Mouse (Mus musculus) urinary bladder, postnatal 10 days (tissue): Measurements from ENCODE around the gene Inafm2.

Source experiments
- DNase-seq: peaks from one replicate; pipeline ENCODE4 v3.0.0; 2022; ENCODE audit warnings: low spot score

The Inafm2 gene

GRCm38 (mm10) chr2:118726873-118727272 lies 18.7 kb upstream of the Inafm2 start:
- DNase-seq = no peak

- DNase-seq = no peak
Observed at GRCm38 (mm10) chr2:118727911-118728310, 17.6 kb upstream of the Inafm2 start.

- DNase-seq = no peak
Observed at GRCm38 (mm10) chr2:118728337-118728736, 17.2 kb upstream of the Inafm2 start, which contains the start of gene Plcb2. TSS of gene Plcb2 (minus strand) at chr2:118728438.

- no peak for DNase-seq
Observed at GRCm38 (mm10) chr2:118729194-118729593, 16.4 kb upstream of the Inafm2 start.

GRCm38 (mm10) chr2:118729816-118730621 lies 15.5 kb upstream of the Inafm2 start:
- DNase-seq = no peak

- no peak for DNase-seq
Observed at GRCm38 (mm10) chr2:118730622-118730915, 15.0 kb upstream of the Inafm2 start.

- DNase-seq = no peak
Observed at GRCm38 (mm10) chr2:118731981-118732380, 13.6 kb upstream of the Inafm2 start.

- no peak for DNase-seq
Observed at GRCm38 (mm10) chr2:118733341-118733740, 12.2 kb upstream of the Inafm2 start.

- DNase-seq = no peak
Observed at GRCm38 (mm10) chr2:118740341-118740740, 5.2 kb upstream of the Inafm2 start.

- DNase-seq = no peak
Observed at GRCm38 (mm10) chr2:118741183-118741582, 4.4 kb upstream of the Inafm2 start.

- DNase-seq = no peak
Observed at GRCm38 (mm10) chr2:118743261-118743943, 2.2 kb upstream of the Inafm2 start.

- no peak for DNase-seq
Observed at GRCm38 (mm10) chr2:118744621-118745020, 937 bp upstream of the Inafm2 start.

GRCm38 (mm10) chr2:118745915-118746901 lies 650 bp downstream of the Inafm2 start:
- DNase-seq = no peak

GRCm38 (mm10) chr2:118747301-118747960 lies 1.9 kb downstream of the Inafm2 start:
- no peak for DNase-seq

- no peak for DNase-seq
Observed at GRCm38 (mm10) chr2:118749341-118749884, 3.9 kb downstream of the Inafm2 start.

GRCm38 (mm10) chr2:118750476-118750875 lies 4.9 kb downstream of the Inafm2 start:
- DNase-seq = no peak

GRCm38 (mm10) chr2:118751896-118752791 lies 6.6 kb downstream of the Inafm2 start:
- no peak for DNase-seq

- no peak for DNase-seq
Observed at GRCm38 (mm10) chr2:118752792-118753108, 7.2 kb downstream of the Inafm2 start.

- no peak for DNase-seq
Observed at GRCm38 (mm10) chr2:118754143-118754542, 8.6 kb downstream of the Inafm2 start.

GRCm38 (mm10) chr2:118755407-118755806 lies 9.8 kb downstream of the Inafm2 start:
- DNase-seq = no peak

- DNase-seq = no peak
Observed at GRCm38 (mm10) chr2:118756103-118756502, 10.5 kb downstream of the Inafm2 start.
